Mouse (Mus musculus): ENCODE results near the gene Tfeb. TPM values are rescaled to one million over a fixed set of nuclear protein-coding genes. Genes with fewer than 3 reads are reported as not detected.

The Tfeb gene
- total RNA-seq, 2 experiments from 2014 or later = 3.8 to 8.3 TPM

DNA sequence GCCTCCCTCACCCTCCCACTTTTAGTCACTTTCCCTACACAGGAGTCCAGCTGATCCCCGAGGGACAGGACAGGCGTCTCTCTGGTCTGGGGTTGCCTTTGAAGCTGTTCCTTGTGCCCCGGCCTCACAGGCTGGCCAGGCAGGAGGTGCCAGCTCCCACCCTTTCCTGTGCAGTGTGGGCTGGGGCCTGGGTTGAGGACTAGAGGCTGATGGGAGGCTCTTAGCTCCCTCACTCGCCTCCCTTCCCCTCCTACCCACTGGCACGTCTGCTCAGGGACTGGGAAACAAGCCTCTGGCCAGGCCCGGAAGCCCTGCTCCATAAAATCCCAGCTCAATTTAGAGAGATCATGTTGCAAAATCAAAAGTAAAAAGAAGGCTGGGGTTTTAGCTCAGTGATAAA lies 36.8 kb downstream of the Tfeb start:
- no peak for ATAC-seq (replicated peaks; ENCODE audit: low FRiP score, low TSS enrichment, poor library complexity, severe bottlenecking)

GRCm38 (mm10) chr17:47777141-47777540 lies 40.3 kb downstream of the Tfeb start:
- peak; percentile 70 for ATAC-seq (replicated peaks; ENCODE audit: low FRiP score, low TSS enrichment, poor library complexity, severe bottlenecking)

- ATAC-seq (replicated peaks; ENCODE audit: low FRiP score, low TSS enrichment, poor library complexity, severe bottlenecking) = no peak
Measured at GRCm38 (mm10) chr17:47780470-47780869, 43.6 kb downstream of the Tfeb start.

DNA sequence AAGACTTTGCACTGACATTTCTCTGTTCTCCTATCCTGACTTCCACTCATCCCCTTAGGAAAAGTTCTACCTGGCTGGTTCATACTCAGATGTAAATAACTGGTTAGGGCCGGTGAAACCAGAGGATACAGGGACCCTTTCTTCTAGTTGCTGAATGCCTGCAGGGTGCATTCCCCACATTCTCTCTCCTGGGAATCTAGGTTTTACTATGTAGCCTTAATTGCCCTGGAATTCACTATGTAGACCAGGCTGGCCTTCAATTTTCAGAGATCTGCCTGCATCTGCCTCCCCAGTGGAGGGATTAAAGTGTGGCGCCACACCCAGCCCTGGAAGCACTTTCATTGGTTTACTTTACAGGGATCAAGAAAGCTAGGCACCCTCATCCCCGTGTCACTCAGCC lies 45.7 kb downstream of the Tfeb start:
- ATAC-seq (replicated peaks; ENCODE audit: low FRiP score, low TSS enrichment, poor library complexity, severe bottlenecking) = no peak

DNA sequence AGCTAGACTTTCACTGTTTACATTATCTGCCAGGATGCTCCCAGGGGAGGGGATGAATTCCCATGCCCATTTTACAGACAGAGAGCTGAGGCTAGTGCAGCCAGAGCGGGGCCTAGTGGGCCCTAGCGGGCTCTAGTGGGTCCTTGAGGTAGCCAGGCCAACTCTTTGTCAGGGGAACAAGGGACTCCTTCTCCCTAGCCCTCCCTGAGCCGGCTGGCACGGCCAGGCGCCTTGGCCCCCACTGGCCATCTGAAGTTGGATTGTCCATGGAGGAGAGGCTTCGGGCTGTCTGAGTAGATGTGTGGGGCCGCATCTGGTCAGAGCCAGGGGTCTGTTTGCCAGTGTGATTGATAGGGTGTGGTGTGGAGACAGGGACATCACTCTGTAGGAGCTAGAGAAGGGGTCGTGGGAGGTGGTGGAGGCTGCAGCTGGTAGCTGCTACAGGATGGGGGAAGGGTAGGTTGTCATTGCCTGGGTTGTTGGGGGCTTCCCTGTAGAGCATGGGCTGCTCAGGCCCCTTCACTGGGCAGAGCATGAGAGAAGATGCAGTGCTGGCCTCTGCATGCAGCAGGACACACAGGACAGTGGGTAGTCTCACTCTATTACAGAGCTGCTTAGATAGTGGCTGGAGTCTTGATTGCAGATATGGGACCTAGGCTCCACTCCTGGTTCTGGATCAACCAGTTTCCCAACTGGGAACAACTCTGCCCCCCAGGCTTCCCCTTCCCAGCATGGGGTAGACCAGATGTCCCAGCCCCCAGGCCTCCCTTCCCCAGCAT lies 46.8 kb downstream of the Tfeb start:
- 0 out of 2 replicates have a peak, but pooled peaks have one; percentile 12 for ATAC-seq (replicated peaks; ENCODE audit: low FRiP score, low TSS enrichment, poor library complexity, severe bottlenecking)

DNA sequence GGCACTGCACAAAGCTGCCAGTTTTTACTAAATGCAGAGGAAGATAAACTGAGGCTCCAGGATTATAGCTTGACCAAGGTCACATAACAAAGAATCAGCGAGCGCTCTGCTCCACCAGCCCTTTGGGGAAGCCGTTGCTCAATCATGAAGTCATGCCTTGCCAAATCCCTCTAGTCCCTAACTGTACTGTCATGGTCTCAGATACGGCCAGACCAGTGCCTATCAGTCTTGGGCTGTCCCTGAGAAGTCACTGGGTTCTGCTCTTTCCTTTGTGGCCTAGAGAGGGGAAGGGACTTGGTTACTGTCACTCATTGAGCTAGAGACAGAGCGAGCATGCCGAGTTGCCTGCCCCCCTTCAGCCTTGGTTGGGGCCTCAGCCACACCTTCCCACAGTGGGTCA lies 47.6 kb downstream of the Tfeb start:
- no peak for ATAC-seq (replicated peaks; ENCODE audit: low FRiP score, low TSS enrichment, poor library complexity, severe bottlenecking)

DNA sequence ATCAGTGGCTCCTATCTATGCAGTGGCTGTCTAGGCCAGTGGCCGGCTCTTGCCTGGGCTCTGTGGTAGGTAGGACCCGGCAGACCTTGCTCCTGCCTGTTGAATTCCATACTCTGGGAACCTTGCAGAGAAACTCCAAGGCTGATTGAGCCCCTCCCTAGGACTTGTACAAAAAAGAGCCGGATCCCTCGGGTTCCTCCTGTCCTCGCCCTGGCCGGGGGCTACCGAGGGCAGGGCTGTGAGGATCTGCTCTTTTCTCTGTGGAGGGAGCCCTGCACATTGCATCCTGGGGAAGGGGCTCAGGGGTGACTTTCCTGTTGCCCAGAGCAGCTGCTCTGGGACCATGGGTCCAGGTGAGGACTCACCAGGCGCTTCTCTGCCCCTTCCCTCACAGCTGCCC lies 50.8 kb downstream of the Tfeb start:
- ATAC-seq (replicated peaks; ENCODE audit: low FRiP score, low TSS enrichment, poor library complexity, severe bottlenecking) = no peak

GRCm38 (mm10) chr17:47788306-47788705 lies 51.5 kb downstream of the Tfeb start:
- no peak for ATAC-seq (replicated peaks; ENCODE audit: low FRiP score, low TSS enrichment, poor library complexity, severe bottlenecking)

GRCm38 (mm10) chr17:47788996-47789395 lies 52.2 kb downstream of the Tfeb start:
- no peak for ATAC-seq (replicated peaks; ENCODE audit: low FRiP score, low TSS enrichment, poor library complexity, severe bottlenecking)

GRCm38 (mm10) chr17:47792098-47792863 lies 55.5 kb downstream of the Tfeb start:
- ATAC-seq (replicated peaks; ENCODE audit: low FRiP score, low TSS enrichment, poor library complexity, severe bottlenecking) = peak; percentile 55; the same call in 1 of the 2 replicates

- ATAC-seq (replicated peaks; ENCODE audit: low FRiP score, low TSS enrichment, poor library complexity, severe bottlenecking) = peak; percentile 84
Measured at GRCm38 (mm10) chr17:47793377-47793776, 56.5 kb downstream of the Tfeb start.

DNA sequence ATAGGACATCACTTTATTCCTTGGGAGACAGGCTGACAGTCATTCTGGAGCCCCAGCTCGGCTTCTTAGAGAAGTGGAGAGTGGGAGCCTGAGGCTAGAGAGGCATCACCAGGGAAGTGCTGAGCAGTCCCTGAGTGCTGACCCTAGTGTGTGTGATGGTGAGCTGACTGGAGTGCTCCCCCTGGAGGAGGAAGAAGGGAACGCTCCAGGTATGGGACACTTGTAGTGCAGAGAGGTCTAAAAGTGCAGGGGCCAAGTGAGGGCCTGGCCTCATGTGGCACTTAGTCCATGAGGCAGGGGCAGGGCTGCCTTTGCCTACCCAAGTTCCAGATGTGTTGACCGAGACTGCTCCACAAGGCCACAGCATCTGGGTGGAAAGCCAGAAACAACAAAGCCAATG lies 58.6 kb downstream of the Tfeb start:
- ATAC-seq (replicated peaks; ENCODE audit: low FRiP score, low TSS enrichment, poor library complexity, severe bottlenecking) = peak; percentile 75

- ATAC-seq (replicated peaks; ENCODE audit: low FRiP score, low TSS enrichment, poor library complexity, severe bottlenecking) = no peak
Measured at GRCm38 (mm10) chr17:47796156-47796816, 59.5 kb downstream of the Tfeb start.

GRCm38 (mm10) chr17:47796968-47797367 lies 60.1 kb downstream of the Tfeb start:
- no peak for ATAC-seq (replicated peaks; ENCODE audit: low FRiP score, low TSS enrichment, poor library complexity, severe bottlenecking)

GRCm38 (mm10) chr17:47797383-47797782 lies 60.6 kb downstream of the Tfeb start:
- ATAC-seq (replicated peaks; ENCODE audit: low FRiP score, low TSS enrichment, poor library complexity, severe bottlenecking) = no peak

DNA sequence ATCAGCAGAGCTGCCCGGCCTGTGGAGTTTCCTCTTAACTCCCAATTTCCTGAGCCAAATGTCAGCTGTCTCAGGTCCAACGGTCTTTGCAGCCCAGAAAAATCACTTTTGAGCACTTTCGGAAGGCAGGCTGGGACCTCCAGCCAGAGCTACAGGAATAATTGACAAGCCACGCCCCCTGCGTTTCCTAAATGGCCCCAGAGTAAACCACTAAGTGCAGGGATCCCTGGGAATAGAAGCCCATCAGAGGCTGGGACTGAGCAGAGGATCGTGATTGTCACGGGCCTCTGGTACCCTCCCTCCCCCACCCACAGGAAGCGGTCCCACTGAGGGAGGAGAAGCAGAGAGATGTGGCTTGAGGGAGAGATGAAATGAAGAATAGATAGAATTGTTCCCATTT lies 66.0 kb downstream of the Tfeb start:
- ATAC-seq (replicated peaks; ENCODE audit: low FRiP score, low TSS enrichment, poor library complexity, severe bottlenecking) = no peak

DNA sequence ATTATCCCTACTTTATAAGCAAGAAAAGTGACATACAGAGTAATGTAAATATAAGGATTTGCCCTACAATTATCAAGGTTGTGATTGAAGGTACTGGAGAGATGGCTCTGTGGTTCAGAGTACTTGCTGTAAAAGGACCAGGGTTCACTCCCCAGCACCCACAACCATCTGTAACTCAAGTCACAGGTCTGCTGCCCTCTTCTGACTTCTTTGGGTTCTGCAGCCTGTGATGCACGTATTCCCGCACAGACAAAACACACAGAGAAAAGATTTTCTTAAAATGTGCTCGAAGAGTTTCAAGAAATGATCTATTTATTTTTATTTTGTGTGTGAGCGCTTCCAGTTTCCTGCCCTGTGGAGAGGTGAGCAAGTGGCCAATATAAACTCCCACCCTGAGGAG lies 66.8 kb downstream of the Tfeb start:
- ATAC-seq (replicated peaks; ENCODE audit: low FRiP score, low TSS enrichment, poor library complexity, severe bottlenecking) = no peak

DNA sequence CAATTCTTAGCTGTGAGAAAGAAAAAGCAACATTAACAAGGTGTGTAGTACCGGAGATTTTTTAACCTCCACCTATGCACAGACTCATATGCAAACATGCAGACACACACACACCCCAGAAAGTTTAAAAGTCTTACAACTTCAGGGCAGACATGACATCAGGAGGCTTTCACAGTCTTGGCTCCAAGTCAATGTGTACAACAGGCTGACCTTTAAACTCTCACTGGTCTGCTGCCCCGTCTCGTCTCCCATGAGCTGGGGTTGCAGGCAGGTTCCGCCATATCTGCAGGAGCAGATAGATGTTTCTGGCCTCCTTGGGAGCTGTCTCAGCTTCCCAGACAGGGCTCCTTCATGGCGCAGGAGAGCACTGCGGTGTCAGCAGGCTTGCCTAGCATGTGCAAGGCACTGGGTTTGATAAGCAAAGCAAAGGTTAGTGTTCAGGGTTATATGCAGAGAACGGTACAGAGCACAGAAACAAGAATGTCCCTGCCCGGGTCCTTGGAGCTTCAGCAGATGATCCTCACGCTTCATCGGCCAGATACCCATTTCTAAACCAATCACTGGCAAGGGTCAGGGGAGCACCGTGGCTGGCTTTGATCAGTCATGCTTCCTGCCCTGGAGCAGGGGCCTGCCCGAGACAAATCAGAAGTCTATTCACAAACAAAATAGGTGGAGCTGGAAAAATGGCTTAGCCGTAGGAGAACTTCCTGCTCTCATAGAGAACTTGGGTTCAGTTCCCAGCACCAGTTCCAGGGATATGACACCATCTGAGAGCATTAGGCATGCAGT lies 68.4 kb downstream of the Tfeb start:
- ATAC-seq (replicated peaks; ENCODE audit: low FRiP score, low TSS enrichment, poor library complexity, severe bottlenecking) = no peak

GRCm38 (mm10) chr17:47806230-47806629 lies 69.4 kb downstream of the Tfeb start:
- no peak for ATAC-seq (replicated peaks; ENCODE audit: low FRiP score, low TSS enrichment, poor library complexity, severe bottlenecking)
